Mouse (Mus musculus) stomach, postnatal 0 days (tissue): ENCODE data around the gene Gm13275. TPM values are rescaled to one million over a fixed set of nuclear protein-coding genes. Genes with fewer than 3 reads are reported as not detected.
"Not testable (repeated sequence)": the region's sequence is repeated elsewhere in the genome, so short reads cannot be mapped to it uniquely, and the experiment has no call there.

Source experiments
- ATAC-seq: fragments of 200-750 bp; cut with Nextera tagmentation; 2 replicates; pipeline ENCODE4 v1.8.0; 2017; ENCODE audit not compliant: low FRiP score, low TSS enrichment
- DNase-seq: peaks from one replicate; pipeline ENCODE4 v3.0.0-alpha.2; 2016; ENCODE audit warnings: low spot score
- H3K27ac ChIP-seq: fragments of 300-500 bp; sonication (generic); replicated peaks from 2 replicates; pipeline ENCODE4 v1.5.1; 2014; ENCODE audit warnings: mild to moderate bottlenecking, control low read depth
- H3K27me3 ChIP-seq: fragments of 300-500 bp; sonication (generic); 2 replicates; pipeline ENCODE4 v1.6.1; 2014; ENCODE audit warnings: low read length; ENCODE audit not compliant: control insufficient read depth, insufficient read depth
- H3K36me3 ChIP-seq: fragments of 300-500 bp; sonication (generic); 2 replicates; pipeline ENCODE4 v1.6.1; 2014; ENCODE audit warnings: low read length, mixed read lengths; ENCODE audit not compliant: control insufficient read depth, insufficient read depth
- H3K4me1 ChIP-seq: fragments of 300-500 bp; sonication (generic); replicated peaks from 2 replicates; pipeline ENCODE4 v1.6.1; 2014; ENCODE audit warnings: antibody characterized with exemption; ENCODE audit not compliant: control insufficient read depth, insufficient read depth
- H3K4me2 ChIP-seq: fragments of 300-500 bp; sonication (generic); replicated peaks from 2 replicates; pipeline ENCODE4 v1.6.1; 2014; ENCODE audit warnings: low read depth, mild to moderate bottlenecking, control low read depth, moderate library complexity
- H3K4me3 ChIP-seq: fragments of 300-500 bp; sonication (generic); 2 replicates; pipeline ENCODE4 v1.5.1; 2014; ENCODE audit warnings: low read depth, low read length, control low read depth
- H3K9ac ChIP-seq: fragments of 300-500 bp; sonication (generic); 2 replicates; pipeline ENCODE4 v1.6.1; 2014; ENCODE audit warnings: mild to moderate bottlenecking, low read length, control low read depth, mixed read lengths
- H3K9me3 ChIP-seq: fragments of 300-500 bp; sonication (generic); 2 replicates; pipeline ENCODE4 v1.6.1; 2016; ENCODE audit warnings: low read length; ENCODE audit not compliant: control insufficient read depth
- CTCF ChIP-seq: IDR thresholded peaks from 2 replicates; pipeline ENCODE4 v1.5.1; 2016; ENCODE audit warnings: antibody characterized with exemption, low read depth, mild to moderate bottlenecking, moderate library complexity
- EP300 ChIP-seq: optimal IDR thresholded peaks from 2 replicates; pipeline ENCODE3; 2016; ENCODE audit warnings: antibody characterized with exemption
- WGBS: fragments of 180-500 bp; shearing (Covaris S2); extraction: QIAGEN DNeasy Blood & Tissue Kit; methylation state at CpG from one replicate; pipeline ENCODE4 v1.1.7; 2014; 5-methylcytosine and 5-hydroxymethylcytosine counted together
- polyA plus RNA-seq: library from polyadenylated mRNA; unstranded; fragments of >200 nt; fragmentation: Nextera tagmentation; extraction: Ambion mirVana; gene quantifications from 2 replicates; pipeline ENCODE4 v1.2.1, GENCODE M21; 2015

Gene Gm13275
- polyA plus RNA-seq, 1 experiment from 2014 or later: not detected

GRCm38 (mm10) chr4:88805761-88806160, 11.5 kb downstream of the Gm13275 start:
- not testable (repeated sequence) for H3K9me3 ChIP-seq, H3K27ac ChIP-seq, DNase-seq, H3K4me3 ChIP-seq, H3K4me2 ChIP-seq, H3K4me1 ChIP-seq, ATAC-seq, H3K9ac ChIP-seq, H3K27me3 ChIP-seq, H3K36me3 ChIP-seq
- TF ChIP-seq CTCF: peak; percentile 46
- WGBS: 3% methylated on average over 6 of the region's 34 CpGs

GRCm38 (mm10) chr4:88815928-88816327, 21.6 kb downstream of the Gm13275 start, which contains the start of gene Ifna7:
Gene Ifna7, plus strand, starts transcription at chr4:88816228.
- no peak within 1 kb of the TSS for H3K4me2 ChIP-seq
- no peaks in the 10 kb centered on the region for H3K4me1 ChIP-seq
- H3K27me3 ChIP-seq: no peaks in the 10 kb centered on the region
- ATAC-seq (no peak), DNase-seq (no peak)
- H3K4me3 ChIP-seq: no peak within 1 kb of the TSS
- H3K9me3 ChIP-seq: no peaks in the 10 kb centered on the region
- no peak within 1 kb of the TSS for H3K27ac ChIP-seq
- H3K36me3 ChIP-seq: no peaks in the 10 kb centered on the region
- WGBS: 54% methylated on average over 3 of the region's 3 CpGs
- TF ChIP-seq CTCF: no peak
- TF ChIP-seq EP300: no peak
- H3K9ac ChIP-seq: no peak within 1 kb of the TSS

GRCm38 (mm10) chr4:88819659-88820058, 25.4 kb downstream of the Gm13275 start, which contains the start of gene Ifna11:
Gene Ifna11, plus strand, starts transcription at chr4:88819959.
- no peaks in the 10 kb centered on the region for H3K27me3 ChIP-seq
- H3K4me1 ChIP-seq: no peaks in the 10 kb centered on the region
- no peak for DNase-seq
- no peak for ATAC-seq
- H3K4me3 ChIP-seq: no peak within 1 kb of the TSS
- H3K4me2 ChIP-seq: no peak within 1 kb of the TSS
- WGBS: 100% methylated on average over 1 of the region's 1 CpGs
- H3K9ac ChIP-seq: no peak within 1 kb of the TSS
- H3K9me3 ChIP-seq: no peaks in the 10 kb centered on the region
- no peak within 1 kb of the TSS for H3K27ac ChIP-seq
- no peaks in the 10 kb centered on the region for H3K36me3 ChIP-seq
- TF ChIP-seq CTCF (no peak), EP300 (no peak)

GRCm38 (mm10) chr4:88822995-88823394, 28.7 kb downstream of the Gm13275 start:
- no peak overlapping the region for H3K4me2 ChIP-seq
- DNase-seq (no peak), ATAC-seq (no peak)
- H3K36me3 ChIP-seq: no peaks in the 10 kb centered on the region
- H3K9ac ChIP-seq: no peak overlapping the region
- no peak overlapping the region for H3K4me3 ChIP-seq
- H3K4me1 ChIP-seq: no peaks in the 10 kb centered on the region
- H3K27ac ChIP-seq: no peak overlapping the region
- no peaks in the 10 kb centered on the region for H3K27me3 ChIP-seq
- 21% methylated on average over 4 of the region's 4 CpGs for WGBS
- TF ChIP-seq CTCF (peak; percentile 71), EP300 (no peak)
- H3K9me3 ChIP-seq: no peaks in the 10 kb centered on the region

- not testable (repeated sequence) for H3K36me3 ChIP-seq, H3K4me1 ChIP-seq, H3K9ac ChIP-seq, H3K27me3 ChIP-seq, H3K4me3 ChIP-seq, ATAC-seq, DNase-seq, H3K4me2 ChIP-seq, H3K27ac ChIP-seq, H3K9me3 ChIP-seq
These were observed 32.8 kb downstream of the Gm13275 start, which contains the start of gene Ifna6 for GRCm38 (mm10) chr4:88827116-88827515. Gene Ifna6, plus strand, starts transcription at chr4:88827416.

GRCm38 (mm10) chr4:88830523-88830922, 36.2 kb downstream of the Gm13275 start:
- peak; percentile 31 for DNase-seq
- 32% methylated on average over 4 of the region's 4 CpGs for WGBS
- Histone ChIP-seq H3K9me3 (no peaks in the 10 kb centered on the region), H3K36me3 (no peaks in the 10 kb centered on the region), H3K27ac (no peak overlapping the region), H3K4me2 (no peak overlapping the region), H3K4me1 (no peaks in the 10 kb centered on the region), H3K9ac (no peak overlapping the region), H3K4me3 (no peak overlapping the region), H3K27me3 (no peaks in the 10 kb centered on the region)
- no peak for TF ChIP-seq EP300
- peak; percentile 66 for TF ChIP-seq CTCF
- ATAC-seq: no peak

- not testable (repeated sequence) for H3K9me3 ChIP-seq, H3K4me3 ChIP-seq, H3K27me3 ChIP-seq, ATAC-seq, H3K4me2 ChIP-seq, H3K27ac ChIP-seq, DNase-seq, H3K36me3 ChIP-seq, H3K9ac ChIP-seq, H3K4me1 ChIP-seq
- WGBS: 64% methylated on average over 1 of the region's 1 CpGs
These were observed 40.9 kb downstream of the Gm13275 start, which contains the start of gene Ifna5 for GRCm38 (mm10) chr4:88835225-88835624. Gene Ifna5, plus strand, starts transcription at chr4:88835525.
